8 mouse cellular contexts compared by ENCODE assay signal in genomic region chr9:14752001-14752522, GRCm38 (mm10). TPM values are rescaled to one million over a fixed set of nuclear protein-coding genes. Genes with fewer than 3 reads are reported as not detected.
DNase-seq lines count a peak whose midpoint lies in the region; ATAC-seq and TF ChIP-seq lines count a peak whose summit lies in the region.

TSS of gene Fut4 (minus strand) at chr9:14752393.

- TF ChIP-seq POLR2A in liver, adult 2 months (IDR thresholded peaks at IDR 0.05; ENCODE audit: extremely low read depth, insufficient read depth, low read length): no peak

- no peaks in the 10 kb centered on the region for H3K79me3 ChIP-seq in C2C12 (ENCODE audit: low read depth)

- peak within 1 kb of the TSS; percentile 66 for H3K27ac ChIP-seq in gastrocnemius, adult 2 months
- H3K27ac ChIP-seq in hindbrain, embryonic 13.5 days: no peak within 1 kb of the TSS; the same call in 1 of the 2 replicates
- H3K27ac ChIP-seq in liver, adult 2 months (replicated peaks; ENCODE audit: insufficient read depth, low read depth, low read length): no peak within 1 kb of the TSS
- no peak within 1 kb of the TSS; the same call in 1 of the 2 replicates for H3K27ac ChIP-seq in midbrain, embryonic 16.5 days (ENCODE audit: low read length)

- no peak within 1 kb of the TSS for H3K4me3 ChIP-seq in C2C12 (ENCODE audit: insufficient read depth, poor library complexity, severe bottlenecking)
- peak within 1 kb of the TSS; percentile 76 for H3K4me3 ChIP-seq in gastrocnemius, adult 2 months
- H3K4me3 ChIP-seq in hindbrain, embryonic 13.5 days: peak within 1 kb of the TSS; percentile 56
- H3K4me3 ChIP-seq in liver, adult 2 months (ENCODE audit: insufficient read depth, low read depth, low read length): peak within 1 kb of the TSS; percentile 63
- H3K4me3 ChIP-seq in midbrain, embryonic 16.5 days (ENCODE audit: low read depth, low read length): peak within 1 kb of the TSS; percentile 58

- H3K4me1 ChIP-seq in hindbrain, embryonic 13.5 days (replicated peaks): peaks cover 16% of the 10 kb centered on the region
- H3K4me1 ChIP-seq in liver, adult 2 months (ENCODE audit: control insufficient read depth, insufficient read depth, low read length): no peaks in the 10 kb centered on the region
- peaks cover 8% of the 10 kb centered on the region; the same call in 1 of the 2 replicates for H3K4me1 ChIP-seq in midbrain, embryonic 16.5 days (ENCODE audit: control insufficient read depth, insufficient read depth, low read length)

- peak within 1 kb of the TSS; percentile 86 for H3K4me2 ChIP-seq in hindbrain, embryonic 13.5 days
- peak within 1 kb of the TSS; percentile 94 for H3K4me2 ChIP-seq in midbrain, embryonic 16.5 days (ENCODE audit: low read length)

- H3K36me3 ChIP-seq in C2C12 (ENCODE audit: control insufficient read depth, insufficient read depth): peaks cover 2% of the 10 kb centered on the region
- no peaks in the 10 kb centered on the region for H3K36me3 ChIP-seq in hindbrain, embryonic 13.5 days
- H3K36me3 ChIP-seq in liver, adult 2 months (ENCODE audit: control insufficient read depth, insufficient read depth, low read length): no peaks in the 10 kb centered on the region
- no peaks in the 10 kb centered on the region for H3K36me3 ChIP-seq in midbrain, embryonic 16.5 days (ENCODE audit: control insufficient read depth, insufficient read depth, low read length)

- H3K9me3 ChIP-seq in hindbrain, embryonic 13.5 days: no peaks in the 10 kb centered on the region
- H3K9me3 ChIP-seq in midbrain, embryonic 16.5 days (replicated peaks; ENCODE audit: control insufficient read depth, low read length, poor library complexity, severe bottlenecking): no peaks in the 10 kb centered on the region

- peak; percentile 89 for ATAC-seq in hindbrain, embryonic 13.5 days (ENCODE audit: low FRiP score)
- ATAC-seq in midbrain, embryonic 16.5 days: peak; percentile 86

- DNase-seq in adrenal gland, postnatal 14 days: peak; percentile 75
- DNase-seq in gastrocnemius, adult 2 months: peak; percentile 70
- DNase-seq in liver, adult 2 months (ENCODE audit: extremely low read depth, low read depth, low spot score): no peak
- DNase-seq in testis, postnatal 14 days (ENCODE audit: low spot score): peak; percentile 54
- DNase-seq in cerebellum, postnatal 36 days: no peak

- TF ChIP-seq CTCF in C2C12 (IDR thresholded peaks at IDR 0.05; ENCODE audit: control insufficient read depth, insufficient read depth, insufficient read length): no peak
- no peak for TF ChIP-seq CTCF in gastrocnemius, adult 2 months (IDR thresholded peaks at IDR 0.05)
- no peak for TF ChIP-seq CTCF in liver, adult 2 months (IDR thresholded peaks at IDR 0.05; ENCODE audit: low read depth, low read length)

- no peaks in the 10 kb centered on the region for H3K79me2 ChIP-seq in C2C12 (ENCODE audit: control insufficient read depth, insufficient read depth)
- H3K79me2 ChIP-seq in liver, adult 2 months (ENCODE audit: control insufficient read depth, insufficient read depth, low read length): no peaks in the 10 kb centered on the region

- peak within 1 kb of the TSS; percentile 42 for H3ac ChIP-seq in C2C12 (ENCODE audit: control insufficient read depth, insufficient read length, low read depth)

- no peaks in the 10 kb centered on the region for H3K27me3 ChIP-seq in C2C12 (ENCODE audit: control insufficient read depth, insufficient read depth, insufficient read length)
- peaks cover 22% of the 10 kb centered on the region for H3K27me3 ChIP-seq in hindbrain, embryonic 13.5 days
- H3K27me3 ChIP-seq in liver, adult 2 months (ENCODE audit: control insufficient read depth, insufficient read depth, low read length): peaks cover 6% of the 10 kb centered on the region
- peaks cover 8% of the 10 kb centered on the region; the same call in 1 of the 2 replicates for H3K27me3 ChIP-seq in midbrain, embryonic 16.5 days (ENCODE audit: control insufficient read depth, insufficient read depth, low read depth, low read length)

- intact Hi-C loops in gastrocnemius, adult 2 months (cut with DNase I): no loop called here

- under 1% methylated on average over 23 of the region's 28 CpGs for WGBS in hindbrain, embryonic 13.5 days
- 4% methylated on average over 25 of the region's 28 CpGs for WGBS in liver, adult 2 months
- under 1% methylated on average over 27 of the region's 28 CpGs for WGBS in midbrain, embryonic 16.5 days

- peak within 1 kb of the TSS; percentile 76 for H3K9ac ChIP-seq in hindbrain, embryonic 13.5 days
- peak within 1 kb of the TSS; percentile 62 for H3K9ac ChIP-seq in liver, adult 2 months (ENCODE audit: low read depth, low read length)
- peak within 1 kb of the TSS; percentile 76 for H3K9ac ChIP-seq in midbrain, embryonic 16.5 days (ENCODE audit: low read depth, low read length)

TF ChIP-seq in C2C12, 6 proteins besides CTCF, POLR2A, EP300 and RAD21:
- TF ChIP-seq MYOD1 (IDR thresholded peaks at IDR 0.05; ENCODE audit: control insufficient read depth, insufficient read length, low read depth) (no peak), FOSL1 (IDR thresholded peaks at IDR 0.05; ENCODE audit: insufficient read depth, low read length, poor library complexity, severe bottlenecking) (no peak), MAX (IDR thresholded peaks at IDR 0.05) (no peak), MYOG (IDR thresholded peaks at IDR 0.05; ENCODE audit: control insufficient read depth, extremely low read depth, insufficient read length) (no peak), USF1 (IDR thresholded peaks at IDR 0.05; ENCODE audit: low read depth) (no peak), CEBPB (IDR thresholded peaks at IDR 0.05; ENCODE audit: low read depth) (no peak)

RNA-seq across cellular contexts. Expression of gene Fut4, which starts in this region (rescaled TPM):
- polyA plus RNA-seq in C2C12 (2012; fragmentation: generic; extraction: Trizol): 0.49 TPM
- 1.5 and 2.7 TPM in 2 replicates for total RNA-seq in adrenal gland, postnatal 14 days (2021)
- under 1 TPM; 0.20 to 0.28 TPM for total RNA-seq in gastrocnemius, adult 2 months (2021)
- 1.2 and 1.3 TPM in 2 replicates for polyA plus RNA-seq in hindbrain, embryonic 13.5 days (2015; fragmentation: Nextera tagmentation; extraction: Ambion mirVana)
- total RNA-seq in liver, adult 2 months (2014; rRNA removed): 0.07 and 0.18 TPM in 2 replicates
- polyA plus RNA-seq in liver, adult 2 months (2012; rRNA removed): 0.05 and 0.17 TPM in 2 replicates
- 1.7 and 2.0 TPM in 2 replicates for polyA plus RNA-seq in midbrain, embryonic 16.5 days (2015; fragmentation: Nextera tagmentation; extraction: Ambion mirVana)

Comparison
In these comparisons a context has a peak if more than half of its experiments do, and no peak if none do; other contexts are left out.
1. Peak in DNase-seq, H3K4me3 ChIP-seq and H3K27ac ChIP-seq in gastrocnemius, adult 2 months; RNA of the gene not detected or under 1 TPM.
2. DNase-seq: peak in adrenal gland, postnatal 14 days (single experiment) and testis, postnatal 14 days (single experiment); none in liver, adult 2 months (single experiment) and cerebellum, postnatal 36 days (0 of 2).
3. Peak in every context shown above with its lines, with median percentiles within 50 percentile points of each other: H3K9ac ChIP-seq.